Mouse (Mus musculus): ENCODE measurements around the gene Cln6. TPM values are rescaled to one million over a fixed set of nuclear protein-coding genes. Genes with fewer than 3 reads are reported as not detected.
"Not testable (repeated sequence)": the region's sequence is repeated elsewhere in the genome, so short reads cannot be mapped to it uniquely, and the experiment has no call there.

Cln6 gene
- polyA plus RNA-seq, 1 experiment from 2014 or later = 22.4 TPM

DNA sequence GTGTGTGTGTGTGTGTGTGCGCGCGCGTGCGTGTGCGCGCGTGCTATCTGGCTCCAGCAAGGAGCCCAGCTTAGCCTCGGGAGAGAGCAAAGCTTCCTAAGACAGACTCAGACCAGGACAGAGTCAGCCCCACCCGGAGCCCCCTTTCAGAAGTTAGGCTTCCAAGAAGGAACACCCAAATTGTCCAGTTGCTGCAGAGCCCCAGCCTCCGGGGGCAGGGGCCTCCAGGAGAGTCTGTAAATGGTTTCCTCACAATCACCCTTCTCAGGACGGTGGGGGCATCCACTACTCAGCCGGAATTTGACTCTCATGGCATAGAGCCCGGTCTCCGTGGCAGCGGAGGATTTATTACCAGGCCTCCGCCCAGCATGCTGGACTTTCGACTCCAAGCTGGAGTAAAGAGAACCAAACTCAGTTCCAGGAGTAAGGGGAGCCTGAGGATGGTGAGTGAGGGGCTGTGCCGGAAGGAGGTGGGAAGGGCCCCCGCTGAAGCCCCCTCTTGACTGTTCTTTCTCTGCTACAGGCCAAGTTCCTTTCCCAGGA lies 19.2 kb downstream of the Cln6 start, which contains the start of gene Calml4:
TSS of gene Calml4 (plus strand) at position 362 of the 543 bp plus-strand sequence.
- ATAC-seq (ENCODE audit: borderline replicate concordance, extremely low read depth, low FRiP score, low TSS enrichment) = peak; percentile 72; the same call in 1 of the 2 replicates
- no peaks in the 10 kb centered on the region for H3K9me3 ChIP-seq
- H3K4me2 ChIP-seq = peak within 1 kb of the TSS; percentile 50
- peak within 1 kb of the TSS; percentile 70 for H3K27ac ChIP-seq
- no peaks in the 10 kb centered on the region for H3K36me3 ChIP-seq
- no peaks in the 10 kb centered on the region for H3K27me3 ChIP-seq
- 31% methylated on average over 20 of the region's 20 CpGs for WGBS
- peak within 1 kb of the TSS; percentile 25; the same call in 1 of the 2 replicates for H3K9ac ChIP-seq
- H3K4me3 ChIP-seq = peak within 1 kb of the TSS; percentile 21
- peaks cover 39% of the 10 kb centered on the region for H3K4me1 ChIP-seq

- H3K4me3 ChIP-seq = peak overlapping the region; percentile 21
- WGBS = 50% methylated on average over 8 of the region's 8 CpGs
- H3K27ac ChIP-seq = peak overlapping the region; percentile 70
Observed at GRCm38 (mm10) chr9:62858266-62859019, 19.9 kb downstream of the Cln6 start.

GRCm38 (mm10) chr9:62860102-62860501 lies 21.5 kb downstream of the Cln6 start:
- not testable (repeated sequence) for H3K9ac ChIP-seq; ATAC-seq (ENCODE audit: borderline replicate concordance, extremely low read depth, low FRiP score, low TSS enrichment); H3K27ac ChIP-seq; H3K9me3 ChIP-seq; H3K4me3 ChIP-seq; H3K4me2 ChIP-seq; H3K36me3 ChIP-seq; H3K27me3 ChIP-seq
- peaks cover 27% of the 10 kb centered on the region for H3K4me1 ChIP-seq
- WGBS = 49% methylated on average over 7 of the region's 7 CpGs

More at GRCm38 (mm10) chr9:62858266-62859019, 19.9 kb downstream of the Cln6 start:
- peaks cover 39% of the 10 kb centered on the region for H3K4me1 ChIP-seq
- H3K9me3 ChIP-seq = no peaks in the 10 kb centered on the region
- H3K27me3 ChIP-seq = no peaks in the 10 kb centered on the region
- no peak for ATAC-seq (ENCODE audit: borderline replicate concordance, extremely low read depth, low FRiP score, low TSS enrichment)
- no peaks in the 10 kb centered on the region for H3K36me3 ChIP-seq
- peak overlapping the region; percentile 25; the same call in 1 of the 2 replicates for H3K9ac ChIP-seq
- H3K4me2 ChIP-seq = peak overlapping the region; percentile 50

DNA sequence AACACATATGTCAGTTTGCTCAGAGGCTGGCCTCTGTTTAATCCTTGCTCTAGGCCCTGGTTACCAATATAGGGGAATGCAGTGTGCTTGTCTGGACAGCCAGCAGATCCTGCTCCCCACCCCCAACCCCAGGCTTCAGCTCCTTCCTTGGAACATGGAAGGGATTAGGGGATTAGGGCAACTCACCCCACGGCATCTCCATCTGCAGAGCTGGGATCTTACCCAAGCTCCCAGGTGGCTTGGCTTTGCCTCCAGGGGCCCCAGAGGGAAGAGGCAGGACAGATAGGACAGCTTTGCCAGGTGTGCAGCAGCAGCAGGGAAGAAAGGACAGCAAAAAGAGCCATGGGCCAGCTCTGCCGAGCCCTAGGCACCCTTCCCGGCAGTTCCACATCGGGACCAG lies 22.3 kb downstream of the Cln6 start:
- Histone ChIP-seq H3K27me3 (no peaks in the 10 kb centered on the region), H3K27ac (no peak overlapping the region), H3K9me3 (no peaks in the 10 kb centered on the region), H3K4me3 (no peak overlapping the region), H3K4me1 (peaks cover 27% of the 10 kb centered on the region), H3K4me2 (no peak overlapping the region), H3K36me3 (no peaks in the 10 kb centered on the region), H3K9ac (no peak overlapping the region)
- ATAC-seq (ENCODE audit: borderline replicate concordance, extremely low read depth, low FRiP score, low TSS enrichment) = no peak
- 73% methylated on average over 4 of the region's 4 CpGs for WGBS

- not testable (repeated sequence) for H3K27ac ChIP-seq; H3K27me3 ChIP-seq; H3K4me1 ChIP-seq; ATAC-seq (ENCODE audit: borderline replicate concordance, extremely low read depth, low FRiP score, low TSS enrichment); H3K4me3 ChIP-seq; H3K9ac ChIP-seq; H3K36me3 ChIP-seq; H3K9me3 ChIP-seq; H3K4me2 ChIP-seq
- WGBS = 91% methylated on average over 4 of the region's 4 CpGs
Observed at GRCm38 (mm10) chr9:62869236-62869635, 30.7 kb downstream of the Cln6 start.

DNA sequence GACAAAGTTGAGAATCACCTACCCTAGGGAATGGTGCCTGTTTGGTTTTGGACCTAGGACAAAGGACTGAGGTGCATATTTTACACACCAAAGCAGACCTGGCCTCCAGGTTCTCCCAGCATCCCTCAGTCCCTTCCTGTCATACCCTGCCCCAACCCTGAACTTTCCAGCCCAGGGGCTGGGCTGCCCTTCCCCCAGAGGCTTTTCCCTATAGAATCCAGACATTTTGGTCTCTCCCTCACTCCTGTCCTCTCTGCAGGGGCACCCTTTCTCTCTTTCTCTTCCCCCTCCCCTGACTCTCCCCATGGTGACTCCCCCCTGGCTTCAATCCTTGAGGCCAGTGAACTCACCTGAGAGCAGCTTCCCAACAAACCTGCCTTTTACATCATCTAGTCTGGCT lies 32.1 kb downstream of the Cln6 start:
- Histone ChIP-seq H3K27me3 (no peaks in the 10 kb centered on the region), H3K27ac (no peak overlapping the region), H3K4me2 (no peak overlapping the region), H3K9ac (no peak overlapping the region), H3K4me3 (no peak overlapping the region), H3K36me3 (no peaks in the 10 kb centered on the region), H3K9me3 (no peaks in the 10 kb centered on the region), H3K4me1 (no peaks in the 10 kb centered on the region)
- no peak for ATAC-seq (ENCODE audit: borderline replicate concordance, extremely low read depth, low FRiP score, low TSS enrichment)

- 72% methylated on average over 7 of the region's 7 CpGs for WGBS
- no peak for ATAC-seq (ENCODE audit: borderline replicate concordance, extremely low read depth, low FRiP score, low TSS enrichment)
- no peaks in the 10 kb centered on the region for H3K27me3 ChIP-seq
Observed at GRCm38 (mm10) chr9:62876966-62877616, 38.5 kb downstream of the Cln6 start.

GRCm38 (mm10) chr9:62877825-62878224 lies 39.2 kb downstream of the Cln6 start:
- H3K4me1 ChIP-seq = peaks cover 22% of the 10 kb centered on the region
- H3K27me3 ChIP-seq = no peaks in the 10 kb centered on the region
- no peak overlapping the region for H3K9ac ChIP-seq
- WGBS = 69% methylated on average over 2 of the region's 2 CpGs
- 0 out of 2 replicates have a peak, but pooled peaks have one; percentile 29 for ATAC-seq (ENCODE audit: borderline replicate concordance, extremely low read depth, low FRiP score, low TSS enrichment)
- H3K4me3 ChIP-seq = no peak overlapping the region
- H3K9me3 ChIP-seq = no peaks in the 10 kb centered on the region
- H3K27ac ChIP-seq = no peak overlapping the region; the same call in 1 of the 2 replicates
- no peak overlapping the region for H3K4me2 ChIP-seq
- H3K36me3 ChIP-seq = peaks cover 19% of the 10 kb centered on the region

More at GRCm38 (mm10) chr9:62876966-62877616, 38.5 kb downstream of the Cln6 start:
- Histone ChIP-seq H3K9ac (no peak overlapping the region), H3K4me3 (no peak overlapping the region), H3K4me2 (no peak overlapping the region), H3K9me3 (no peaks in the 10 kb centered on the region), H3K4me1 (peaks cover 16% of the 10 kb centered on the region), H3K27ac (no peak overlapping the region; the same call in 1 of the 2 replicates), H3K36me3 (peaks cover 14% of the 10 kb centered on the region)

- Histone ChIP-seq H3K4me1 (peaks cover 22% of the 10 kb centered on the region), H3K9me3 (no peaks in the 10 kb centered on the region), H3K9ac (no peak overlapping the region), H3K4me2 (peak overlapping the region; percentile 18; the same call in 1 of the 2 replicates), H3K36me3 (peaks cover 50% of the 10 kb centered on the region), H3K27ac (peak overlapping the region; percentile 60), H3K27me3 (no peaks in the 10 kb centered on the region), H3K4me3 (no peak overlapping the region)
- 42% methylated on average over 12 of the region's 12 CpGs for WGBS
- ATAC-seq (ENCODE audit: borderline replicate concordance, extremely low read depth, low FRiP score, low TSS enrichment) = peak; percentile 82
Observed at GRCm38 (mm10) chr9:62881871-62882270, 43.3 kb downstream of the Cln6 start.

DNA sequence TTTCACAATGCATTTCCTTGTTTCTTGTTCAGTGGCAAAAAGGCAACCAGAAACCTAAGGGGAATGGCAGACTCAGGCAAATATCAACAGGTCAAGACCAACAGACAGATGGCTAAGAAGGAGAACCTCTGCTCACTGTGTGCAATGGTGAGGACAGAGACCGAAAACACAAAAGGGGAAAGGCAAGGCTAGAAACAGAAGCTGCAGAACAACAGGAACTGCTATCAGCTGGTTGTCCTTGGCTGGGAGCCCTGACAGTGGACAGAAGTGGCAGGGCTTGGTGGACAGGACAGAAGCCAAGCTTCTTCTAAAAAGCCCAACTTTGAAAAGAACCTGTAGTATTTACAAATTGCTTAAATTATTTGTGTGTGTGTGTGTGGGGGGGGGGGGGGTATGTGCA lies 55.9 kb downstream of the Cln6 start:
- no peak overlapping the region for H3K9ac ChIP-seq
- no peak for ATAC-seq (ENCODE audit: borderline replicate concordance, extremely low read depth, low FRiP score, low TSS enrichment)
- no peak overlapping the region for H3K4me3 ChIP-seq
- no peaks in the 10 kb centered on the region for H3K9me3 ChIP-seq
- WGBS = 62% methylated on average over 1 of the region's 1 CpGs
- H3K4me2 ChIP-seq = no peak overlapping the region
- no peaks in the 10 kb centered on the region for H3K4me1 ChIP-seq
- H3K27ac ChIP-seq = no peak overlapping the region
- H3K36me3 ChIP-seq = peaks cover 52% of the 10 kb centered on the region
- H3K27me3 ChIP-seq = no peaks in the 10 kb centered on the region

Data from lung, embryonic 15.5 days (tissue).